Mouse (Mus musculus): ENCODE data around the gene Gpc3. TPM values are rescaled to one million over a fixed set of nuclear protein-coding genes. Genes with fewer than 3 reads are reported as not detected.

Gpc3 gene
- total and polyA plus RNA-seq, 3 experiments = not detected

DNA sequence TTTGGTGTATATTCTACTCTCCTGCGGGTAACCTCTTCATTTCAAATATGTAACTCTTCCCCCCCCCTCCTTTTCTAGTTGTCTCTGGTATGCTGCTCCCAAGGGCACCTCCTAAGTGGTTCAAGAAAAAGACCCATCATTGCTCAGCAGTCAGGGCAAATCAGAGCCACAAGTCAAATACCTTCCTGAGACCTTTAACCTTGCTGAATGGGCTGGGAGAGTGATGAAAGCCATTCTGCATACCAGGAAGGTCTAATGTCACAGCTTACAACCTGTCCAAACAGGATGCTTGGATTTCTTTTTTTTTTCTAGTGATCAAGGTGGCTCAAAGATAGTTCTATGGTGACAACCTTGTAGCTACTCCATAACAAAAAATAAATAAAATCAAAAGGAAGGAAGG lies 80.0 kb downstream of the Gpc3 start:
- H3K27me3 ChIP-seq (replicated peaks) = no peaks in the 10 kb centered on the region
- no peaks in the 10 kb centered on the region for H3K79me2 ChIP-seq (replicated peaks; ENCODE audit: control insufficient read depth, extremely low read depth, insufficient read depth, poor library complexity, severe bottlenecking)
- dilution Hi-C loops (cut with MboI; ENCODE audit: extremely low pct_ligation_motif_present, extremely low pct_unique_long_range_greater_than_20kb, low sequenced_read_pairs) = no loop called here
- no peaks in the 10 kb centered on the region for H3K36me3 ChIP-seq (replicated peaks in 1 of 2; ENCODE audit: control insufficient read depth in 1 of 2, insufficient read depth in 1 of 2, low read length in 1 of 2)
- no peak for DNase-seq (ENCODE audit: extremely low read depth)
- H3K9me3 ChIP-seq (replicated peaks; ENCODE audit: low read length) = no peaks in the 10 kb centered on the region
- no peak overlapping the region for H3K27ac ChIP-seq (ENCODE audit: insufficient read depth, low read depth)
- in situ Hi-C loops (cut with MboI; ENCODE audit: low pct_ligation_motif_present, low pct_unique_long_range_greater_than_20kb, low sequenced_read_pairs) = no loop called here
- TF ChIP-seq POLR2AphosphoS2 (IDR thresholded peaks at IDR 0.05; ENCODE audit: low read depth, low read length) = no peak
- TF ChIP-seq ZKSCAN1 (IDR thresholded peaks at IDR 0.05; ENCODE audit: borderline replicate concordance, low read depth, low read length) = no peak
- no peak for TF ChIP-seq RCOR1 (conservative IDR thresholded peaks at IDR 0.05; ENCODE audit: low read depth, low read length)
- no peak for TF ChIP-seq NRF1 (IDR thresholded peaks at IDR 0.05; ENCODE audit: low read depth, low read length)
- TF ChIP-seq BHLHE40 (IDR thresholded peaks at IDR 0.05; ENCODE audit: low read depth, low read length) = no peak
- no peak for TF ChIP-seq MYC (IDR thresholded peaks at IDR 0.05; ENCODE audit: low read depth, low read length)
- no peak for TF ChIP-seq PAX5 (IDR thresholded peaks at IDR 0.05; ENCODE audit: low read length)
- TF ChIP-seq CHD1 (IDR thresholded peaks at IDR 0.05; ENCODE audit: low read depth, low read length) = no peak
- no peak for TF ChIP-seq GABPA (IDR thresholded peaks at IDR 0.05; ENCODE audit: insufficient replicate concordance, low read depth, low read length)
- TF ChIP-seq ELF1 (IDR thresholded peaks at IDR 0.05; ENCODE audit: low read depth, low read length) = no peak
- no peak for TF ChIP-seq MAX (IDR thresholded peaks at IDR 0.05; ENCODE audit: low read length)
- TF ChIP-seq HCFC1 (IDR thresholded peaks at IDR 0.05; ENCODE audit: low read depth, low read length) = no peak
- TF ChIP-seq CTCF (conservative IDR thresholded peaks at IDR 0.05 in 1 of 2, IDR thresholded peaks at IDR 0.05 in 1 of 2; ENCODE audit: low read depth in 2 of 2, low read length in 2 of 2) = no peak
- H3K9ac ChIP-seq (ENCODE audit: insufficient read depth, low read depth) = no peak overlapping the region
- H3K4me1 ChIP-seq (ENCODE audit: control insufficient read depth in 1 of 2, insufficient read depth in 2 of 2) = no peaks in the 10 kb centered on the region
- no peak overlapping the region for H3K4me3 ChIP-seq (replicated peaks in 1 of 3; ENCODE audit: low read depth in 2 of 3, low read length in 2 of 3, poor library complexity in 1 of 3)
- H3K4me2 ChIP-seq (ENCODE audit: insufficient read depth, low read depth, poor library complexity, severe bottlenecking) = no peak overlapping the region

DNA sequence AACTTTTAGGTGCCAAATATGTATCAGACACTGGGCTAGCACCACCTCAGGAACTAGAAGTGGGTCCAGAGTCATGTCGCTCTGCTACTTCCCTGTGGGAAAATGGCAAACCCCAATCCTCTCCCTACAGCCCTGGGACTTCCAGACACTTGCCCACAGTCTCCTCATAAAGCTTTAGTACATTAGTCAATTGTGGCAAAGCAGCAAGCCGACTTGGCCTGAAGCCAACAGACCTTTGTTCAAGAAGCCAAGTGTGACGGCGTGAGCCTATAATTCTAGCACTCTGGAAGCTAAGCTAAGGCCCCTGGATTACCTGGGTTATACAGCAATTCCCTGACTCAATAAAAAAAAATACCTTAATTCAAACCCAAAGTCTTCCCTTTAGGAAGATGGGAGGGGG lies 80.7 kb downstream of the Gpc3 start:
- in situ Hi-C loops (cut with MboI; ENCODE audit: low pct_ligation_motif_present, low pct_unique_long_range_greater_than_20kb, low sequenced_read_pairs) = no loop called here
- dilution Hi-C loops (cut with MboI; ENCODE audit: extremely low pct_ligation_motif_present, extremely low pct_unique_long_range_greater_than_20kb, low sequenced_read_pairs) = no loop called here

More for the DNA sequence above, 80.7 kb downstream of the Gpc3 start:
- no peaks in the 10 kb centered on the region for H3K36me3 ChIP-seq (replicated peaks in 1 of 2; ENCODE audit: control insufficient read depth in 1 of 2, insufficient read depth in 1 of 2, low read length in 1 of 2)
- no peaks in the 10 kb centered on the region for H3K4me1 ChIP-seq (ENCODE audit: control insufficient read depth in 1 of 2, insufficient read depth in 2 of 2)
- no peak overlapping the region for H3K4me2 ChIP-seq (ENCODE audit: insufficient read depth, low read depth, poor library complexity, severe bottlenecking)
- H3K4me3 ChIP-seq (replicated peaks in 1 of 3; ENCODE audit: low read depth in 2 of 3, low read length in 2 of 3, poor library complexity in 1 of 3) = no peak overlapping the region
- no peak for TF ChIP-seq CHD1 (IDR thresholded peaks at IDR 0.05; ENCODE audit: low read depth, low read length)
- no peak for TF ChIP-seq E2F4 (IDR thresholded peaks at IDR 0.05; ENCODE audit: insufficient replicate concordance, low read depth, low read length)
- TF ChIP-seq RAD21 (IDR thresholded peaks at IDR 0.05; ENCODE audit: low read depth, low read length) = no peak
- no peak for TF ChIP-seq ZKSCAN1 (IDR thresholded peaks at IDR 0.05; ENCODE audit: borderline replicate concordance, low read depth, low read length)
- TF ChIP-seq JUND (conservative IDR thresholded peaks at IDR 0.05; ENCODE audit: low read depth, low read length) = no peak
- no peak for TF ChIP-seq KAT2A (IDR thresholded peaks at IDR 0.05; ENCODE audit: insufficient replicate concordance, low read length)
- TF ChIP-seq MAFK (IDR thresholded peaks at IDR 0.05; ENCODE audit: insufficient replicate concordance, low read length) = no peak
- TF ChIP-seq CHD2 (IDR thresholded peaks at IDR 0.05; ENCODE audit: low read length) = no peak
- TF ChIP-seq IRF4 (IDR thresholded peaks at IDR 0.05; ENCODE audit: low read depth, low read length) = no peak
- no peak for TF ChIP-seq MAZ (IDR thresholded peaks at IDR 0.05; ENCODE audit: low read depth, low read length)
- TF ChIP-seq BHLHE40 (IDR thresholded peaks at IDR 0.05; ENCODE audit: low read depth, low read length) = no peak
- no peak for TF ChIP-seq UBTF (IDR thresholded peaks at IDR 0.05; ENCODE audit: low read depth, low read length)
- no peak for TF ChIP-seq CTCF (conservative IDR thresholded peaks at IDR 0.05 in 1 of 2, IDR thresholded peaks at IDR 0.05 in 1 of 2; ENCODE audit: low read depth in 2 of 2, low read length in 2 of 2)
- no peak for TF ChIP-seq EP300 (IDR thresholded peaks at IDR 0.05; ENCODE audit: low read length)
- no peaks in the 10 kb centered on the region for H3K27me3 ChIP-seq (replicated peaks)
- no peaks in the 10 kb centered on the region for H3K79me2 ChIP-seq (replicated peaks; ENCODE audit: control insufficient read depth, extremely low read depth, insufficient read depth, poor library complexity, severe bottlenecking)
- no peak for DNase-seq (ENCODE audit: extremely low read depth)
- no peak overlapping the region for H3K27ac ChIP-seq (ENCODE audit: insufficient read depth, low read depth)
- no peaks in the 10 kb centered on the region for H3K9me3 ChIP-seq (replicated peaks; ENCODE audit: low read length)
- no peak overlapping the region for H3K9ac ChIP-seq (ENCODE audit: insufficient read depth, low read depth)

All from CH12.LX (cell line).